Mouse (Mus musculus) embryonic facial prominence, embryonic 11.5 days (tissue): ENCODE measurements around the gene Cxcl9. TPM values are rescaled to one million over a fixed set of nuclear protein-coding genes. Genes with fewer than 3 reads are reported as not detected.
A peak's percentile ranks its signal among the peaks of the same experiment; 100 is the strongest.

ENCODE experiments used
- ATAC-seq: fragments of 200-750 bp; cut with Nextera tagmentation; replicated peaks from 2 replicates; pipeline ENCODE4 v1.8.0; 2017; ENCODE audit warnings: low read depth; ENCODE audit not compliant: insufficient number of reproducible peaks, low FRiP score, low TSS enrichment
- DNase-seq: peaks from one replicate; pipeline ENCODE4 v3.0.0-alpha.2; 2015; ENCODE audit warnings: low spot score
- H3K27ac ChIP-seq: fragments of 300-500 bp; sonication (generic); replicated peaks from 2 replicates; pipeline ENCODE4 v1.5.1; 2014; ENCODE audit warnings: mild to moderate bottlenecking, low read depth, low read length, control low read depth
- H3K27me3 ChIP-seq: fragments of 300-500 bp; sonication (generic); 2 replicates; pipeline ENCODE4 v1.6.1; 2014; ENCODE audit warnings: mild to moderate bottlenecking, low read length, moderate library complexity, mixed read lengths; ENCODE audit not compliant: control insufficient read depth, insufficient read depth
- H3K36me3 ChIP-seq: fragments of 300-500 bp; sonication (generic); replicated peaks from 2 replicates; pipeline ENCODE4 v1.6.1; 2014; ENCODE audit warnings: low read depth, mild to moderate bottlenecking, low read length, moderate library complexity, mixed read lengths; ENCODE audit not compliant: control insufficient read depth, insufficient read depth
- H3K4me1 ChIP-seq: fragments of 300-500 bp; sonication (generic); 2 replicates; pipeline ENCODE4 v1.6.1; 2014; ENCODE audit warnings: low read length, mixed read lengths; ENCODE audit not compliant: control insufficient read depth, insufficient read depth
- H3K4me2 ChIP-seq: fragments of 300-500 bp; sonication (generic); 2 replicates; pipeline ENCODE4 v1.6.1; 2014; ENCODE audit warnings: low read depth, mild to moderate bottlenecking, control low read depth, low read length, moderate library complexity
- H3K4me3 ChIP-seq: fragments of 300-500 bp; sonication (generic); 2 replicates; pipeline ENCODE4 v1.5.1; 2014; ENCODE audit warnings: low read depth, low read length, control low read depth
- H3K9ac ChIP-seq: fragments of 300-500 bp; sonication (generic); replicated peaks from 2 replicates; pipeline ENCODE4 v1.6.1; 2014; ENCODE audit warnings: mild to moderate bottlenecking, control low read depth, low read length
- H3K9me3 ChIP-seq: fragments of 300-500 bp; sonication (generic); replicated peaks from 2 replicates; pipeline ENCODE4 v1.6.1; 2016; ENCODE audit warnings: mild to moderate bottlenecking, low read length, inconsistent platforms, mixed read lengths; ENCODE audit not compliant: control insufficient read depth
- WGBS: fragments of 180-500 bp; shearing (Covaris S2); extraction: QIAGEN DNeasy Blood & Tissue Kit; methylation state at CpG from one replicate; pipeline ENCODE4 v1.1.7; 2014; 5-methylcytosine and 5-hydroxymethylcytosine counted together
- polyA plus RNA-seq: library from polyadenylated mRNA; unstranded; fragments of >200 nt; fragmentation: Nextera tagmentation; extraction: Ambion mirVana; gene quantifications from 2 replicates; pipeline ENCODE4 v1.2.1, GENCODE M21; 2014

Cxcl9 gene
- polyA plus RNA-seq, 1 experiment from 2014 or later: not detected

DNA sequence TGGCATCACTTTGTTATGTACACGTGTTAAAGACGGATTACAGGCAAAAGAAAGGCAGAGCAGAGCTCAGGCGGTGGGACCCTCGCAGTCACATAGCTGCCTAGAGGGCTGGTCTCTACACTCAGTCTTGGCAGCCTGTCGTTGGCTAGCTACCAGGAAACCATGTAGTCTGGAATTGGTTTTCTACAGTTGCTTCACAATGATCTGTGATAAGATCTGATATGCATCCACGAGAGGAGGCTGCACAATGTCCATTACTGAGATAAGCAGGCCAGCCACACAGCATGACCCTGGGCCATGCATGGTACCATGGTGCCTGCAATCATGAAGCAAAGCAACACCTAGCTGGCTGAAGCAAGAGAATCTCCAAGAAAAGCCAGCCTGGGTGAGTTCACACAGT, 40.0 kb downstream of the Cxcl9 start:
- ATAC-seq: no peak
- Histone ChIP-seq H3K9ac (no peak overlapping the region), H3K27ac (no peak overlapping the region), H3K4me1 (no peaks in the 10 kb centered on the region), H3K4me2 (no peak overlapping the region), H3K27me3 (no peaks in the 10 kb centered on the region), H3K4me3 (no peak overlapping the region), H3K36me3 (no peaks in the 10 kb centered on the region; the same call in none of the 2 replicates), H3K9me3 (no peaks in the 10 kb centered on the region)
- WGBS: 86% methylated on average over 6 of the region's 6 CpGs
- no peak for DNase-seq

DNA sequence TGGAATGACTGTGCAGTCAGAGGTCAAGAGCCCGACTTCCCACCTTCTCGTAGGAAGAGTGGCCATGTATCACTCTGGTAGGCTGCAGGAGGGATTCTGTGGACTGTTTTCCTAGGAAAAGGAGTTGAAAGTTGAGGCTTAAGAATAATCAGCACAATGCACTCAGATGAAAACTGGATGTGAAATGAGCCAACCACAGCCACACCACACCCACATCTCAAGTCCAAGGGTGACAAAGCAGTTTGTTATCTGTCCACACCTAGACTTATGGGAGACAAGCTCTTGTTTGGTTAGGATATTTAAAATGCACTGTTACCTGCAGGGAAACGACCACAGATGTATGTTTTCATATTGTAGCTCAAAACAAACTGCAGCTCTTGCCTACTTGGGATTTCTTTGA, 44.8 kb downstream of the Cxcl9 start:
- Histone ChIP-seq H3K27ac (no peak overlapping the region), H3K36me3 (no peaks in the 10 kb centered on the region; the same call in 1 of the 2 replicates), H3K9me3 (no peaks in the 10 kb centered on the region), H3K27me3 (no peaks in the 10 kb centered on the region), H3K4me2 (no peak overlapping the region), H3K4me3 (no peak overlapping the region), H3K9ac (no peak overlapping the region), H3K4me1 (no peaks in the 10 kb centered on the region)
- ATAC-seq: no peak
- WGBS: 59% methylated on average over 3 of the region's 3 CpGs
- no peak for DNase-seq

DNA sequence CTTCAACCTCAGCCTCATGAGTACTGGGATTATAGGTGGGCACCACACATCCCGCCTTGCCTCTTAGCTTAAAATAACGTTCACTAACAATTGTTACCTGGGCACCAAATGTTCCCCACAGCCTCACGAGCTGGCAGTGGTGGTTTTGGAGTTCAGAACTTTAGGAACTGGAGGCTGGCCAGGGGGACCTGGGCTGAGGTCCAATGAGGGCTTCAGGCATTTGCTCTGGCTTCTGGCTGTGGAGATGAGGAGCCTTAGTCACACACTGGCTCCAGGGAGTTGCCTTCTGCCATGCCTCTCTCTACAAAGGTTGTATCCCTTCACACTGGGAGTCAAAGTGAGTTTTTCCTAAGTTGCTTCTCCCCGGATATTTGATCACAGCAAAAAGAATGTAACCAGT, 45.3 kb downstream of the Cxcl9 start:
- ATAC-seq: no peak
- H3K9ac ChIP-seq: no peak overlapping the region
- no peaks in the 10 kb centered on the region for H3K27me3 ChIP-seq
- no peak overlapping the region for H3K4me2 ChIP-seq
- H3K27ac ChIP-seq: no peak overlapping the region
- no peaks in the 10 kb centered on the region for H3K4me1 ChIP-seq
- DNase-seq: no peak
- H3K4me3 ChIP-seq: no peak overlapping the region
- no peaks in the 10 kb centered on the region; the same call in 1 of the 2 replicates for H3K36me3 ChIP-seq
- H3K9me3 ChIP-seq: no peaks in the 10 kb centered on the region
- 82% methylated on average over 4 of the region's 4 CpGs for WGBS

DNA sequence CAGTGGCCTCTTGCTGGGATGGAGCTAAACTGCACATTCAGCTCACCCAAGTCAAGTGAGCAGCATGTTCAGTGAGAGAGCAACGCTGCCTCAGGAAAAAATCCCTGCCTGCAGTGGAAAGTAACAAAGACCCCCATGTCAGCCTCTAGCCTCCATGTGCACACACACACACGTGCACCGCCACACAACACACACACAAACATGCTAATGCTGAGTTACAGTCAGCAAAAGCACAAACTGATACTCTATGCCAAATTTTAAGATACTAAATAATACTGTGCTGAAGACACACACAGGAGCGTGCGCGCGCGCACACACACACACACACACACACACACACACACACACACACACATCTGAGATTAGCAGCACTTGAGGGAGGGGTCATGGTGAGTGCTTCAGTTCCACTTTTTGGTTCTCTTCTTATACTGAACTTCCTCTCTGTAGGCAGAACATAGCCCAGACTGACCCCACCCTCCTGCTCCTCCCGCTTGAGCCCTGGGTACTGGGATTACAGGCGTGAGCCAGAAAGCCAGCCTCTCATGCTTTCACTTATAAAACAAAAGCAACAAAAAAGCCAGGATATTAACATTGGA, 48.8 kb downstream of the Cxcl9 start:
- Histone ChIP-seq H3K27me3 (no peaks in the 10 kb centered on the region), H3K4me3 (no peak overlapping the region)

DNA sequence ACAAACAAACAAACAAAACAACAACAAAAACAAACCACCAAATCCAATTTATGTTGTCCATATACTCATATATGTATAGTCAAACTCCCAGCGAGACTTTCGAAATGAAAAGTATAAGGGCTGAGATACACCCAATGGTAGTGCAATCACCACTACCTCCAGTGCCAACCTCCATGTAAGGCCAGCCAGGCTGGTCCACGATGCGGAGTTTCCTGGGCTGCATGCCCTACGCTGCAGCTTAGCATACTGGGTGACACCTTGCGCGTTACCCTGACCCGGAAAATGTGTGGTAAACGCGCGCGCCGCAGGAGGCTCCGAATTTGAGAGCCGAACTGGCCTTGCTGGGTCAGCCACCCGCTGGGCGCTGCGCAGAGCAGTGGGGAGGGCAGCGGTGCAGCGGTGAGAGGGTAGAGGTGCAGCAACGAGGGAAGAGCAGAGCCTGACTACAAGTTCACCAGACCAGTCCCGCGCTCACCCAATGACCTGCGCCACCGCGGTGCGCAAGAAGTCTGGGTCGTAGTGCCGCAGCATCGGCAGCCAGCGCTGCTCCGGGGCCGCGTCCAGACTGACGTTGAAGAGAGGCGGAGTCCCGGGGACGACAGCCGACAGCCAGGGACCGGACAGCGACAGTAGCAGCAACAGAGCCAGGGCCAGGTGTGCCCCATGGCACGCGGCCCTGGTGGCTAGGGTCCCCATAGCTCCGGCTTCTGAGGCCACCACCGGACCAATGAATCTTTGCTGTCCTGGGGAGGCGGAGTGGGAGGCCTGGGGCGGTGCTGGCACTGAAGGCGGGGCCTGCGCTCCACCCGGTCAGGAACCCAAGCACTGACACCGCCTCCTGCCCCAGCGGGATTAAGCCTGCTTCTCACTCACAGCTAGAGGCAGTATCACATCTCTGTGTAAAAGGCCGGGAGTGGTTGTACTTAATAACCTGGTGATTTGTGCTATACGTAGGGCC, 50.2 kb downstream of the Cxcl9 start, which contains the start of gene Naaa:
Naaa (minus strand) TSS at position 734 of the 958 bp plus-strand sequence.
- 3% methylated on average over 51 of the region's 54 CpGs for WGBS
- Histone ChIP-seq H3K4me3 (peak within 1 kb of the TSS; percentile 70), H3K9ac (peak within 1 kb of the TSS; percentile 49), H3K4me2 (peak within 1 kb of the TSS; percentile 84), H3K36me3 (no peaks in the 10 kb centered on the region), H3K27me3 (no peaks in the 10 kb centered on the region), H3K9me3 (no peaks in the 10 kb centered on the region), H3K27ac (no peak within 1 kb of the TSS), H3K4me1 (no peaks in the 10 kb centered on the region)
- ATAC-seq: peak; percentile 90
- DNase-seq: peak; percentile 75

More for the DNA sequence above, 48.8 kb downstream of the Cxcl9 start:
- Histone ChIP-seq H3K4me1 (no peaks in the 10 kb centered on the region), H3K9me3 (no peaks in the 10 kb centered on the region), H3K9ac (no peak overlapping the region), H3K4me2 (no peak overlapping the region), H3K36me3 (no peaks in the 10 kb centered on the region), H3K27ac (no peak overlapping the region)
- no peak for ATAC-seq
- 85% methylated on average over 10 of the region's 10 CpGs for WGBS
- no peak for DNase-seq

Other genes starting within 250 kb of the Cxcl9 start
- 275 and 289 TPM in 2 replicates for gene G3bp2, start 244.4 kb downstream of the Cxcl9 start, polyA plus RNA-seq
- 25.7 and 26.0 TPM in 2 replicates for gene Uso1, start 190.1 kb downstream of the Cxcl9 start, polyA plus RNA-seq
- gene U90926, start 112.7 kb downstream of the Cxcl9 start, polyA plus RNA-seq: not detected in 2 replicates
- 0.31 TPM in 1 of 2 replicates, not detected in the other for gene Ppef2, start 71.8 kb downstream of the Cxcl9 start, polyA plus RNA-seq
- gene Naaa, start 49.9 kb downstream of the Cxcl9 start, polyA plus RNA-seq: 2.9 and 4.1 TPM in 2 replicates
- 39.5 and 41.2 TPM in 2 replicates for gene Sdad1, start 17.6 kb downstream of the Cxcl9 start, polyA plus RNA-seq
- gene Art3, start 3.7 kb upstream of the Cxcl9 start, polyA plus RNA-seq: 1.4 and 2.6 TPM in 2 replicates
- 0.38 TPM in 1 of 2 replicates, not detected in the other for gene Cxcl10, start 20.8 kb upstream of the Cxcl9 start, polyA plus RNA-seq
- 69.5 and 75.7 TPM in 2 replicates for gene Nup54, start 107.1 kb upstream of the Cxcl9 start, polyA plus RNA-seq
- gene Scarb2, start 178.8 kb upstream of the Cxcl9 start, polyA plus RNA-seq: 8.7 and 9.7 TPM in 2 replicates
- not detected in 2 replicates for gene Fam47e, start 227.0 kb upstream of the Cxcl9 start, polyA plus RNA-seq